Mouse (Mus musculus) stomach, embryonic 14.5 days (tissue): Measurements from ENCODE around the gene Stard3. TPM values are rescaled to one million over a fixed set of nuclear protein-coding genes. Genes with fewer than 3 reads are reported as not detected.

Source experiments
- ATAC-seq: fragments of 200-750 bp; cut with Nextera tagmentation; 2 replicates; pipeline ENCODE4 v1.8.0; 2017; ENCODE audit warnings: low read depth, moderate TSS enrichment; ENCODE audit not compliant: insufficient number of reproducible peaks, insufficient read depth, low FRiP score
- H3K27ac ChIP-seq: fragments of 300-500 bp; sonication (generic); 2 replicates; pipeline ENCODE4 v1.5.1; 2014; ENCODE audit warnings: mild to moderate bottlenecking, low read length, moderate library complexity, mixed read lengths
- H3K27me3 ChIP-seq: fragments of 300-500 bp; sonication (generic); 2 replicates; pipeline ENCODE4 v1.6.1; 2014; ENCODE audit warnings: low read length, control low read depth, mixed read lengths; ENCODE audit not compliant: control insufficient read depth, insufficient read depth
- H3K36me3 ChIP-seq: fragments of 300-500 bp; sonication (generic); 2 replicates; pipeline ENCODE4 v1.6.1; 2014; ENCODE audit warnings: mild to moderate bottlenecking, control low read depth, low read length, moderate library complexity, mixed read lengths; ENCODE audit not compliant: control insufficient read depth, insufficient read depth
- H3K4me1 ChIP-seq: fragments of 300-500 bp; sonication (generic); 2 replicates; pipeline ENCODE4 v1.6.1; 2014; ENCODE audit warnings: low read length, control low read depth, mixed read lengths; ENCODE audit not compliant: control insufficient read depth, insufficient read depth
- H3K4me2 ChIP-seq: fragments of 300-500 bp; sonication (generic); replicated peaks from 2 replicates; pipeline ENCODE4 v1.6.1; 2014; ENCODE audit warnings: low read depth, low read length, control low read depth
- H3K4me3 ChIP-seq: fragments of 300-500 bp; sonication (generic); 2 replicates; pipeline ENCODE4 v1.5.1; 2014; ENCODE audit warnings: low read depth, low read length, control low read depth
- H3K9ac ChIP-seq: fragments of 300-500 bp; sonication (generic); replicated peaks from 2 replicates; pipeline ENCODE4 v1.6.1; 2014; ENCODE audit warnings: low read depth, mild to moderate bottlenecking, control low read depth, low read length, moderate library complexity, mixed read lengths
- H3K9me3 ChIP-seq: fragments of 300-500 bp; sonication (generic); 2 replicates; pipeline ENCODE4 v1.6.1; 2016; ENCODE audit warnings: low read depth, low read length, control low read depth; ENCODE audit not compliant: control insufficient read depth
- WGBS: fragments of 180-500 bp; shearing (Covaris S2); extraction: QIAGEN DNeasy Blood & Tissue Kit; methylation state at CpG from one replicate; pipeline ENCODE4 v1.1.7; 2014; 5-methylcytosine and 5-hydroxymethylcytosine counted together
- polyA plus RNA-seq: library from polyadenylated mRNA; unstranded; fragments of >200 nt; fragmentation: Nextera tagmentation; extraction: Ambion mirVana; gene quantifications from 2 replicates; pipeline ENCODE4 v1.2.1, GENCODE M21; 2014

The Stard3 gene
- polyA plus RNA-seq, 1 experiment from 2014 or later = 43.7 TPM

DNA sequence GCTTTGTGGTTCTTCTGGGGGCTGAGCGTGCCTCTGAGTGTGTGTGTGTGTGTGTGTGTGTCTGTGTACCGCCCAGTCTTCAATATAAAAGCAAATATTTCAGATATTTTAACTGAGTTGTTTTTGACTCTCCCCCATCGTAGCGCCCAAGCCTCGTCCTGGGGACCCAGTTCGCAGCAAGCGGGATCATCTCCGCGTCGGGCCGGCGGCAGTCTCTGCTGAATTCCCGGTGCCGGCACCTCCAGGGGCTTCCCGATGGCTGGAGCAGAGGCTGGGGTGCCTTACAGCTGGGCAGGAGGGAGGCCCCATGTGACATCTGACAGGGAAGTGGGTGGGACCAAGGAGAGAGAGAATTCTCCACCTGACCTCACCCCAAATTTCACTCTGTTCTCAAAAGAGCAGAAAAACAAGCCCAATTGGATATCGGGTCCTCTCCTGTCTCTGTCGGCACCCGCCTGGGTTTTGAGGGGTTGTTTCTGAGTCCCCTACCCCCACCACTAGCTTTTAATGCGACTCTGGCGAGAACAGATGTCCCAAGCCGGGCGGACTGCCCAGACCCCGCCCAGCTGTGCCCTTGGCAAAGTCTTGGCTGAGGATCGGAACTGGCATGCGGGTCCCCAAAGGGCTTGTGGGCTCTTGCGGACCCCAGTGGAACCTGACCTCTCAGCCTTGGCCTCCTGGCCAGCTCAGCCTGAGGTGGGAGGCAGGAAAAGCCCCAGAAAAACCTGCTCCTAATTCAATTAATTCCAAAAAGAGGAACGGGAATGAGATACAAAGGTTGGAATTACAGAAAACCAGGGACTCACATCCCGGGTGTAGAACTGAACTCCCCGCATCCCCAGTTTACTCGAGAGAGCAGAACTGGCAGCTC lies 37.1 kb upstream of the Stard3 start:
- peaks cover 83% of the 10 kb centered on the region for H3K27me3 ChIP-seq
- no peak for ATAC-seq
- no peaks in the 10 kb centered on the region for H3K36me3 ChIP-seq
- no peak overlapping the region for H3K27ac ChIP-seq
- H3K4me3 ChIP-seq = no peak overlapping the region
- H3K4me2 ChIP-seq = no peak overlapping the region
- no peaks in the 10 kb centered on the region for H3K4me1 ChIP-seq
- no peak overlapping the region for H3K9ac ChIP-seq
- H3K9me3 ChIP-seq = no peaks in the 10 kb centered on the region
- 2% methylated on average over 30 of the region's 30 CpGs for WGBS

DNA sequence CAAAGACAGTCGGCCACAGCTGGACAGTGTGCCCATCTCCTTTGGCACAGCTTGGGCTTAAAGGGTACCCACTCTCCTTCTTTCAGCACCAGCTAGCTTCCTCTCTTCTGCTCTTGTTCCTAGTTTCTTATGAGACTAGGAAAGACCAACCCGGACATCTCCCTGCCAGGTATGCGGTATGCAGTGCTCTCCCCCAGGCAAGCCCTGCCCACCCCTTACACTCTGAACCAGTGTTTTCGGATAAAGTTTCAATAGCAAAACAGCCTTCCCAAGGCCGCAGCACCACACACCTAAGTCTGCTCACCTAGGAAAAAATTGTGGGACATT lies 36.5 kb upstream of the Stard3 start:
- Histone ChIP-seq H3K4me3 (no peak overlapping the region), H3K9ac (no peak overlapping the region), H3K27ac (no peak overlapping the region), H3K9me3 (no peaks in the 10 kb centered on the region), H3K36me3 (no peaks in the 10 kb centered on the region), H3K4me2 (no peak overlapping the region), H3K4me1 (no peaks in the 10 kb centered on the region), H3K27me3 (peaks cover 81% of the 10 kb centered on the region)
- 9% methylated on average over 5 of the region's 5 CpGs for WGBS
- no peak for ATAC-seq

DNA sequence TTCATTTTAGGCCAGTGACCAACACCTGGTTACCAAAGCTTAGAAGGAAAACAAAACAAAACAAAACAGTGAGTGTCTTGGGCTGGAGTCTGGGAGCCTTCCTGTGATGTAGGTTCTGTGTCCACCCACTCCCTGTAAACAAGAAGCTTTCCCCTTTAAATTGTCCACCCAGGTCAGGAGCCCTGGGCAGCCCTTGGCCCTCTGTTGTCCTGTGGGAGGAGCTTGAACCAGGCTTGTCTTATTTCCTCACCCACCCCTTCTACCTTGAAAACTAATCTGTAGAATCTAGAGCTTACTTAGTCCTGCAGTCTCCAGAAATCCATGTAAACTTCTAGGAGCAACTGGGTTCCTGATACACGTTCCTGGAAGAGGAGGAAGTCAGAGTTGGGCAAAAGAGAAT lies 36.0 kb upstream of the Stard3 start:
- Histone ChIP-seq H3K9ac (no peak overlapping the region), H3K36me3 (no peaks in the 10 kb centered on the region), H3K9me3 (no peaks in the 10 kb centered on the region), H3K4me1 (no peaks in the 10 kb centered on the region), H3K4me3 (no peak overlapping the region), H3K4me2 (no peak overlapping the region), H3K27ac (no peak overlapping the region), H3K27me3 (peaks cover 86% of the 10 kb centered on the region)
- WGBS = 4% methylated on average over 1 of the region's 1 CpGs
- ATAC-seq = no peak

DNA sequence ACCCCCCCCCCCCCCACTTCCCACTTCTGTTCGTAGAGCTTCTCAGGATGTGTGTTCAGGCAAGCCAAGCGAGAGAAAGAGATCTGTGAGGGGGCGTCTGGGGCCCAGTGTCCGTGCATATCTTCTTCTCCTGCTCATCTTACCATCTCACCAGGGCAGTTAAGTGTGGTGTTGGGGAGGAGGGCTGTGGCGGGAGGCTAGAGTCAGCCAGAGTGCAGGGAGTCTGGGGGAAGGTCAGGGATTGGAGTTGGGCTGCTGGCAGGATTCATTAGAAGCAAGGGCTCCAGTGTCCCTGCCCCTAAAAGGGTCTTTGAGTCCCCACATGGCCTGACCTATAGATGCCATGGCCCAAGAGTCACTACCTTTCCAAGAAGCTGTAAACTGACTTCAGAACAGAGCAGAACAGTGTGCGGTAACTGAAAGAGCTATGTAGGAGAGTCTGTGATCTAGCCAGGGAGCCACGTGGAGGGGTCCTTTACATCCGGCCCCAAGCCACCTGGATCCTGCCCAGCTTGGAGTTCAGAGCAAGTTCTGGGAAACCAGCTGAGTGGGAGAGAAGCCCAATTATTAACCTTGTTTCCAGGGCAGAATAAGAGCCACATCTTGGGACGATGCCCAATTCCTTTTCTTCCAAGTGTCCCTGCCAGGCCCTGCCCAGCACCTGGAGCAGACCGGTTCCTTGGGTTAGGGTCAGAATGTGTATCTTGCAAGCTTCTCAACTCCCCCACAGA lies 34.9 kb upstream of the Stard3 start:
- Histone ChIP-seq H3K27ac (no peak overlapping the region), H3K36me3 (no peaks in the 10 kb centered on the region), H3K27me3 (peaks cover 88% of the 10 kb centered on the region), H3K9me3 (no peaks in the 10 kb centered on the region), H3K4me3 (no peak overlapping the region), H3K9ac (no peak overlapping the region), H3K4me2 (no peak overlapping the region), H3K4me1 (no peaks in the 10 kb centered on the region)
- ATAC-seq = no peak
- WGBS = 4% methylated on average over 9 of the region's 10 CpGs

DNA sequence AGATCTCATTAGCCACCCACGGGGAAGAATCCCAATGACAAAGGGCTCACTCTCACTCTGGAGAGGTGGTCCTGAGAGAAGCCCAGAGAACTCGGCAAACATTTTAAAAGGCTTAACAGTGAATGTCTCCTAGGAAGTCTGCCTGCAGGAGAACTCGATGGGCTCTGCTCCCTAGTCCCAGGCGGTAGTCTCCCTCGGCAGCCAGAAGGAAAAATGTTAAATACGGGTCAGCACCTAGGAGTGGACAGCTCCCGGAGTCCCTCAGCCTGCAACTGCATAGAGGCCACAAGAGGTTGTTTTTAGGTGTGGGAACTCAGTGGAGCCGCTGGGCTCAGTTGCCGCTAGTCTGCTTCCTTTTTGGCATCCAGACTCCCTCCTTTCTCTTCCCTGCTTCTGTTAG lies 34.2 kb upstream of the Stard3 start:
- under 1% methylated on average over 9 of the region's 9 CpGs for WGBS
- ATAC-seq = no peak
- Histone ChIP-seq H3K9ac (no peak overlapping the region), H3K36me3 (no peaks in the 10 kb centered on the region), H3K4me3 (no peak overlapping the region), H3K9me3 (no peaks in the 10 kb centered on the region), H3K4me1 (no peaks in the 10 kb centered on the region), H3K4me2 (no peak overlapping the region), H3K27me3 (peaks cover 87% of the 10 kb centered on the region), H3K27ac (no peak overlapping the region)

DNA sequence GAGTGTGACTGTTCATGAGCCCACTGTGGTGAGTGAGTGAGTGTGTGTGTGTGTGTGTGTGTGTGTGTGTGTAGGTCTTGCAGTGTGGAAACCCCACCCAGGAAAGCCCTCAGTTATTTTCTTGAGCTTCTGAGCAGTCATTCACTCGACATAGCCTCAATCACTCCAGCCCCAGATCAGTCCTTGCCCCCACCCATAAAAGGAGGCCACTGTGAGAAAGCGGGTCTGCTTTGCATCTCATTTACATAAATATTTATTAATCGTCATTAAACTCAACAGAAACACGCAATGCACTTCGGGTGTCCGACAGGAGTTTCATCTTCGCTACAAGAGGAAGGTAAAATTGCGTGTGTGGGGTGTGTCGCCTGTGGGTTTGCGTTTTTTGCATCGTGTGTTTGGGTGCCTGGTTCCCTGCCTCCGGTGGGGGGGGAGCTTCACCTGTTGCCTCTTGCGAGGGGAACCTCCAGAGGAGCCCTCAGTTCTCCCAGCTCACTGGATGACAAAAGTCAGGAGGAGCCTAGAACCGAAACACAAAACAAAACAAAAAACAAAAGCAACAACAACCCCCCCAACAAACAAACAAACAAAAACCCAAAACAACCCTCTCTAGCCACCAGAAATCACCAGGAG lies 32.9 kb upstream of the Stard3 start:
- Histone ChIP-seq H3K4me1 (no peaks in the 10 kb centered on the region), H3K9ac (no peak overlapping the region), H3K27me3 (peaks cover 92% of the 10 kb centered on the region), H3K9me3 (no peaks in the 10 kb centered on the region), H3K27ac (no peak overlapping the region), H3K4me3 (no peak overlapping the region), H3K36me3 (no peaks in the 10 kb centered on the region), H3K4me2 (no peak overlapping the region)
- no peak for ATAC-seq
- WGBS = 6% methylated on average over 14 of the region's 14 CpGs

DNA sequence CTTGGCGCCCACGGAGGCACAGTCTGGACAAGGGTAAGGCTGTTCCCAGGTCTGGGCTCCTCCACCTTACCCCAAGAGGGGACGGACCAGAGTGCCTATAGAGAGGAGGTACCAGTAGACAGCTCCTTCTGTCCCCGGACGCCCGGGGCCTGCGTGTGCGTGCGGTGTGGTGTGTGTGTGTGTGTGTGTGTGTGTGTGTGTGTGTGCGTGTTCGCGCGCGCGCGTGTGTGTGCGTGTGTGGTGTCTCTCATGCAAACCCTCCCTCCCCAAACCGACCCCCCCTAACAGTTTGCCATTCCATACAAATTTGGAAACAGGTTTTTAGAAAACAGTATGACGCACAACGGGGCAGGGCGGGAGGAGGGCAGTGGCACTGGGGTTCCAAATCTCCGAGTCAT lies 32.3 kb upstream of the Stard3 start:
- Histone ChIP-seq H3K4me1 (no peaks in the 10 kb centered on the region), H3K27me3 (peaks cover 94% of the 10 kb centered on the region), H3K9me3 (no peaks in the 10 kb centered on the region), H3K27ac (no peak overlapping the region), H3K9ac (no peak overlapping the region), H3K4me2 (no peak overlapping the region), H3K36me3 (no peaks in the 10 kb centered on the region), H3K4me3 (no peak overlapping the region)
- no peak for ATAC-seq
- WGBS = 6% methylated on average over 22 of the region's 22 CpGs

DNA sequence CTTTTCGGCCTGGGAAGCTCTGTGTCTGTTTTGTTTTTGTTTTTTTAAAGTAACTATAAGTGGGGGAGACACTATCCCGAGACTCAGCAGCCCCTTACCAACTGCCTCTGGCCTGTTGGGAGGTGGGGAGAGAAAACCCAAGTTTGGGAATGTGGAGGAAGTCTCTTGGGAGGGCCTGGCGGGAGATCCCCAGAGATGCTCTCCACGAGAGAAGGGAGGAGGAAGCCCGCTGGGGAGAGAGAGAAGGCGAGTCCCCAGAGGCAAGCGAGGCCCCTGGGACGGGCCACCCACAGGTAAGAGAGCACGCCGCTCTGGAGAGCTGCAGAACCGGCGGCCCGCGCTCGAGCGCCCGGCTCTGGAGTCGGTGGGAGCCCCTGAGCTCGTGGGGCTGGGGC lies 31.4 kb upstream of the Stard3 start:
- Histone ChIP-seq H3K36me3 (no peaks in the 10 kb centered on the region), H3K4me1 (no peaks in the 10 kb centered on the region), H3K9ac (no peak overlapping the region), H3K27ac (no peak overlapping the region), H3K4me2 (no peak overlapping the region), H3K4me3 (no peak overlapping the region), H3K9me3 (no peaks in the 10 kb centered on the region), H3K27me3 (peaks cover 94% of the 10 kb centered on the region)
- under 1% methylated on average over 19 of the region's 19 CpGs for WGBS
- ATAC-seq = no peak
